In the genomic region with DNA sequence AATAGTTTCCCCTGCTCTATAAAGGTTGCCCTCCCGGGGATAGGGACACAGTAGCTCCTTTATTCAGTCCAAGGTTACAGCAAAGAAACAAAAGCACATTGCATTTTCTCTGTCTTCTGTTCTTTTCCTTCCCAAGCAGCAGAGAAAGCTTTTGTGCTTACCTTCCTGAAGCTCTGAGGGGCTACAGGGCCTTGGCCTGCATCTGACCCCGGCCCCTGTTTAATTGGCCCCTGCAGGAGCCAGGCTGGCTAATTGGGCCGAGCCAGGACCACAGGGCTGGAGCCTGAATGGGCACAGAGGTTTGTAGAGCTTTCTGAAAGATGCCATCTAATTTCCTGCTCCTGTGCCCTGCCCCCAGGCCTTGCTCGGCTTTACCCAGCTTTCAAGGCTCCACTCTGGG, we compare ENCODE assay signal across 14 mouse cellular contexts. TPM values are rescaled to one million over a fixed set of nuclear protein-coding genes. Genes with fewer than 3 reads are reported as not detected.
DNase-seq lines count a peak whose midpoint lies in the region; ATAC-seq and TF ChIP-seq lines count a peak whose summit lies in the region.
"Had no signal": no experiment of that assay in that cellular context is flagged by ENCODE, and none has a peak within 500 bp of the region (broad histone marks: within the 10 kb centered on the region; RNA-seq: fewer than 3 reads in every experiment).

No protein-coding gene starts in this region.

- H3K36me3 ChIP-seq in neural tube, embryonic 12.5 days, result no peaks in the 10 kb centered on the region
- H3K36me3 ChIP-seq in forebrain, embryonic 16.5 days (ENCODE audit: control insufficient read depth, insufficient read depth), result no peaks in the 10 kb centered on the region
- no peaks in the 10 kb centered on the region for H3K36me3 ChIP-seq in limb, embryonic 14.5 days (ENCODE audit: control insufficient read depth, insufficient read depth, low read length)

- H3K4me2 ChIP-seq in neural tube, embryonic 12.5 days (replicated peaks), result no peak overlapping the region
- no peak overlapping the region for H3K4me2 ChIP-seq in forebrain, embryonic 16.5 days (ENCODE audit: low read length)
- no peak overlapping the region for H3K4me2 ChIP-seq in limb, embryonic 14.5 days (replicated peaks; ENCODE audit: low read depth, low read length, severe bottlenecking)

- intact Hi-C loops in left cerebral cortex, adult 2 months (cut with DNase I), result no loop called here

- no peak overlapping the region for H3K4me3 ChIP-seq in neural tube, embryonic 12.5 days
- H3K4me3 ChIP-seq in forebrain, embryonic 16.5 days (replicated peaks; ENCODE audit: low read length), result no peak overlapping the region
- H3K4me3 ChIP-seq in limb, embryonic 14.5 days (replicated peaks; ENCODE audit: low read length), result no peak overlapping the region
- no peak overlapping the region for H3K4me3 ChIP-seq in left cerebral cortex, adult 2 months

- H3K27me3 ChIP-seq in neural tube, embryonic 12.5 days (replicated peaks), result peaks cover 30% of the 10 kb centered on the region
- no peaks in the 10 kb centered on the region for H3K27me3 ChIP-seq in forebrain, embryonic 16.5 days (replicated peaks; ENCODE audit: control insufficient read depth, insufficient read depth, low read length)
- 0 out of 2 replicates have a peak, but pooled peaks cover 11% of the 10 kb centered on the region for H3K27me3 ChIP-seq in limb, embryonic 14.5 days (ENCODE audit: control insufficient read depth, insufficient read depth, low read length)

- no peak for DNase-seq in neural tube, embryonic 10.5 days (ENCODE audit: extremely low spot score, low spot score)
- no peak for DNase-seq in limb, embryonic 14.5 days (ENCODE audit: low spot score)
- DNase-seq in thymus, postnatal 36 days, result no peak
- no peak for DNase-seq in left cerebral cortex, adult 2 months (ENCODE audit: extremely low spot score in 1 of 2, low spot score in 2 of 2)
- DNase-seq in cerebellum, postnatal 36 days, result no peak
- no peak for DNase-seq in gastrocnemius, postnatal 10 days
- DNase-seq: cerebellum, postnatal 14 days; heart, adult 18-20 months; heart, postnatal 4 days; kidney, postnatal 10 days; thymus, postnatal 14 days had no signal

- peaks cover 68% of the 10 kb centered on the region for H3K4me1 ChIP-seq in neural tube, embryonic 12.5 days
- H3K4me1 ChIP-seq in forebrain, embryonic 16.5 days (replicated peaks; ENCODE audit: control insufficient read depth, insufficient read depth, low read length), result peaks cover 60% of the 10 kb centered on the region
- H3K4me1 ChIP-seq in limb, embryonic 14.5 days (ENCODE audit: control insufficient read depth, insufficient read depth, low read length), result peaks cover 33% of the 10 kb centered on the region

- TF ChIP-seq CTCF in left cerebral cortex, adult 2 months (IDR thresholded peaks at IDR 0.05), result no peak

- no peak for ATAC-seq in neural tube, embryonic 12.5 days (ENCODE audit: low FRiP score, low read depth)
- peak; percentile 25; the same call in 1 of the 2 replicates for ATAC-seq in forebrain, embryonic 16.5 days
- ATAC-seq in limb, embryonic 14.5 days (ENCODE audit: low FRiP score, low read depth), result no peak
- ATAC-seq: CD4-positive, CD25-positive, alpha-beta regulatory T cell, adult 4 months had no signal

- H3K9me3 ChIP-seq in neural tube, embryonic 12.5 days, result no peaks in the 10 kb centered on the region
- H3K9me3 ChIP-seq in forebrain, embryonic 16.5 days (ENCODE audit: control insufficient read depth, low read length), result no peaks in the 10 kb centered on the region
- no peaks in the 10 kb centered on the region for H3K9me3 ChIP-seq in limb, embryonic 14.5 days (ENCODE audit: control insufficient read depth, low read length)

- TF ChIP-seq POLR2A in limb, embryonic 14.5 days (IDR thresholded peaks at IDR 0.05; ENCODE audit: borderline replicate concordance, extremely low read depth, insufficient read depth, insufficient read length), result no peak

- 7% methylated on average over 4 of the region's 4 CpGs for WGBS in neural tube, embryonic 12.5 days
- WGBS in forebrain, embryonic 16.5 days, result 6% methylated on average over 4 of the region's 4 CpGs
- WGBS in limb, embryonic 14.5 days, result 31% methylated on average over 4 of the region's 4 CpGs

- H3K27ac ChIP-seq in neural tube, embryonic 12.5 days, result no peak overlapping the region
- peak overlapping the region; percentile 71 for H3K27ac ChIP-seq in forebrain, embryonic 16.5 days (ENCODE audit: low read length)
- H3K27ac ChIP-seq in limb, embryonic 14.5 days (replicated peaks; ENCODE audit: low read depth, low read length), result peak overlapping the region; percentile 44
- H3K27ac ChIP-seq in left cerebral cortex, adult 2 months, result no peak overlapping the region

- H3K9ac ChIP-seq in neural tube, embryonic 12.5 days, result peak overlapping the region; percentile 36; the same call in 1 of the 2 replicates
- peak overlapping the region; percentile 23; the same call in 1 of the 2 replicates for H3K9ac ChIP-seq in forebrain, embryonic 16.5 days (replicated peaks; ENCODE audit: low read depth, low read length)
- H3K9ac ChIP-seq in limb, embryonic 14.5 days (ENCODE audit: low read depth, low read length, severe bottlenecking), result no peak overlapping the region; the same call in 1 of the 2 replicates

RNA-seq across cellular contexts. Expression of gene Stra6, which starts 22.6 kb away (rescaled TPM):
- 40.5 and 46.6 TPM in 2 replicates for polyA plus RNA-seq in neural tube, embryonic 12.5 days (2016; fragmentation: Nextera tagmentation; extraction: Ambion mirVana)
- 9.2 and 11.7 TPM in 2 replicates for polyA plus RNA-seq in forebrain, embryonic 16.5 days (2015; fragmentation: Nextera tagmentation; extraction: Ambion mirVana)
- 22.0 and 33.8 TPM in 2 replicates for polyA plus RNA-seq in limb, embryonic 14.5 days (2012; rRNA removed)
- 13.1 and 16.6 TPM in 2 replicates for polyA plus RNA-seq in limb, embryonic 14.5 days (2014; fragmentation: Nextera tagmentation; extraction: Ambion mirVana)
- 1 to 10 TPM; 8.0 to 8.5 TPM for total RNA-seq in left cerebral cortex, adult 2 months (2021)
- total RNA-seq in gastrocnemius, postnatal 10 days (2021), result under 1 TPM; 0.25 to 0.40 TPM

RNA-seq across cellular contexts. Expression of gene Cyp11a1, which starts 34.8 kb away (rescaled TPM):
- 0.17 TPM in 1 of 2 replicates, not detected in the other for polyA plus RNA-seq in neural tube, embryonic 12.5 days (2016; fragmentation: Nextera tagmentation; extraction: Ambion mirVana)
- 0.30 and 0.66 TPM in 2 replicates for polyA plus RNA-seq in forebrain, embryonic 16.5 days (2015; fragmentation: Nextera tagmentation; extraction: Ambion mirVana)
- 3.3 and 3.5 TPM in 2 replicates for polyA plus RNA-seq in limb, embryonic 14.5 days (2012; rRNA removed)
- polyA plus RNA-seq in limb, embryonic 14.5 days (2014; fragmentation: Nextera tagmentation; extraction: Ambion mirVana), result 4.5 and 5.7 TPM in 2 replicates
- 1 to 10 TPM; 3.8 to 4.7 TPM for total RNA-seq in left cerebral cortex, adult 2 months (2021)
- total RNA-seq in gastrocnemius, postnatal 10 days (2021), result 1 to 10 TPM; 1.2 to 1.6 TPM
- total RNA-seq: heart, adult 18-20 months had no signal
- polyA plus RNA-seq: CD4-positive, CD25-positive, alpha-beta regulatory T cell, adult 4 months had no signal

Comparison
In these comparisons a context has a peak if more than half of its experiments do, and no peak if none do; other contexts are left out.
1. H3K27ac ChIP-seq: peak in forebrain, embryonic 16.5 days (single experiment) and limb, embryonic 14.5 days (single experiment); none in neural tube, embryonic 12.5 days (single experiment) and left cerebral cortex, adult 2 months (single experiment).